Mouse (Mus musculus) telencephalon, adult 2 months (tissue): ENCODE measurements around the gene Kif1b.
A peak's percentile ranks its signal among the peaks of the same experiment; 100 is the strongest.
"Not testable (repeated sequence)": the region's sequence is repeated elsewhere in the genome, so short reads cannot be mapped to it uniquely, and the experiment has no call there.

Experiments
- DNase-seq: peaks from one replicate; pipeline ENCODE4 v3.0.0-alpha.2; 2011; ENCODE audit warnings: low read depth, low spot score

Kif1b gene

GRCm38 (mm10) chr4:149220042-149220473 is 87.4 kb downstream of the Kif1b start:
- DNase-seq = peak; percentile 53

DNA sequence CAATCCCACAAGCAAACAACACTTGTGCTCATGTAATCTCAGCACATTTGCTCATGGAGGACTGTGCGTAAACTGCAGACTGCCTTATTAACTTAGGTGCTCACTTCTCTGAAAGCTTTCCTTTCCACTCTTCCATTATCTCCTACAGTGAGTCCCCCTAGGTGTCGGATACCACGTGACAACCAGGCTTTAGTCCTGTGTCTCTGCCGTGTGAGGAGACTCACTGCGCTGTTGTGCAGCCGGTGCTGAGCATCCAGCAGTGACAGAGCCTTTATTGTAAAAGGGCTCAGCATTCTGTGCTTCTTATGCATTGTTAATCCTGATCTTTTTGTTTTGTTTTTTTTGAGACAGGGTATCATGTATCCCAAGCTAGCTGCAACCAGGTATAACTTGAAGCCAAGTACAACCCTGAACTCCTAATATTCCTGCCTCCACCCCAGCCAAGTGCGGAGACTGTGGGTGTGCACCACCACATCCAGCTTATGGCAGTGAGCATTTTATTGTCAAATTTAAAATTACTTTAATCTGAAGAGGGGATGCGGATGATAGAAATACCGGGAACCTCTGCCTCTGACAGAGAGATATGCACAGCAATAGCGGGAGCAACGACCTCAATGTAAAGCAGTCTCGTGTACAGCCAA is 88.0 kb downstream of the Kif1b start:
- DNase-seq = no peak

- DNase-seq = no peak
Measured at GRCm38 (mm10) chr4:149218476-149218875, 89.0 kb downstream of the Kif1b start.

DNA sequence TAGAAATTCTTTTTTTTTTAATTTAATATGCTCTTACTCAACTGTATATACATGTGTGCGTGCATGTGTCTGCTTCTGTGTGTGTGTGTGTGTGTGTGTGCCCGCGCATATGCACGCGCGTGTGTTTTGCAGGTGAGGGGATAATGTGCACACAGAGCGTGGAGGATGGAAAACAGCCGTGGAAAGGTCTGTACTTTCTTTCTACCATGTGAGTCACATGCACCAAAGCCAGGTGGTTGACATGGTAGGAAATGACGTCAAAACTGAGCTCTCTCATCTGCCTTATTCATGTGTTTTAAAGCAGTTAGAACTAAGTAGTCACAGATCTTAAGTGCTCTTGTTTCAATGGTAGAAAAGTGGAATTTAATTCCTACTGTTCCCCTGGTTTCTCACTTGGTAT is 91.5 kb downstream of the Kif1b start:
- DNase-seq = no peak

GRCm38 (mm10) chr4:149215397-149215796 is 92.1 kb downstream of the Kif1b start:
- DNase-seq = no peak

DNA sequence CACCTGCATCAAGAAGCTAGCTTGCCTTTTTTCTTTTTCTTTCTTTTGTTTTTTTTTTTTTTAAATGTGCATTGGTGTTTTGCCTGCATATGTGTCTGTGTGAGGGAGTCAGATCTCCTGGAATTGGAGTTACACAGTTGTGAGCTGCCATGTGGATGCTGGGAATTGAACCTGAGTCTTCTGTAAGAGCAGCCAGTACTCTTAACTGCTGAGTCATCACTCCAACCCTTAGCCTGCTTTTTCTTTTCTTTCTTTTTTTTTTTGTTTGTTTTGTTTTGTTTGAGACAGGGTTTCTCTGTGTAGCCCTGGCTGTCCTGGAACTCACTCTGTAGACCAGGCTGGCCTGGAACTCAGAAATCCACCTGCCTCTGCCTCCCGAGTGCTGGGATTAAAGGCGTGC is 93.0 kb downstream of the Kif1b start:
- not testable (repeated sequence) for DNase-seq

DNA sequence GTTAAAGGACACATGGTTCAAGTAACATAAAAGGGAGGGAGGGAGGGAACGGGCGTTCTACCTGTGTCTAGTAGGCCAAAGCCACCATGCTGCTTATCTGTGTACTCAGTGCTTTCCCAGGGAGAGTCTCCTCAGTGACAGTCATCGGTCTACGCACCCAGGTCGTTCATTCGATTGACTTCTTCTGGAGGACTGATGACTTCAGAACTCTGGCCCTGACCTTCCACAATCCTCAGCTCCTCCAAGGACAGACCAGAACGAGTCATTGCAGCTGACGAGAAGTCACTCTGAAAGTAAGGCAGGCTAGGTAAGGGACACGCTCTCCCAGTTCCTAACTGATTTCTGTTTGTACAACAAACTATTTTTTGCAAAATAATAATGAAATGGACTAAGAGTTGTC is 94.0 kb downstream of the Kif1b start:
- DNase-seq = no peak

DNA sequence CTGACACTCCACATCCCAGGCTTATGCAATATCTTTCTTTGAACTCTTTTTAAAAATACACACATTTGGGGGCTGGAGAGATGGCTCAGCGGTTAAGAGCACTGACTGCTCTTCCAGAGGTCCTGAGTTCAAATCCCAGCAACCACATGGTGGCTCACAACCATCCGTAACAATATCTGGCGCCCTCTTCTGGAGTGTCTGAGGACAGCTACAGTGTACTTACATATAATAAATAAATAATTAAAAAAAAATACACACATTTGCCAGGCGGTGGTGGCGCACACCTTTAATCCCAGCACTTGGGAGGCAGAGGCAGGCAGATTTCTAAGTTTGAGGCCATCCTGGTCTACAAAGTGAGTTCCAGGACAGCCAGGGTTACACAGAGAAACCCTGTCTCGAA is 96.1 kb downstream of the Kif1b start:
- not testable (repeated sequence) for DNase-seq

GRCm38 (mm10) chr4:149202467-149202866 is 105.0 kb downstream of the Kif1b start:
- no peak for DNase-seq

GRCm38 (mm10) chr4:149201110-149201509 is 106.4 kb downstream of the Kif1b start:
- DNase-seq = no peak

- no peak for DNase-seq
Measured at GRCm38 (mm10) chr4:149197180-149197579, 110.3 kb downstream of the Kif1b start.

GRCm38 (mm10) chr4:149191103-149191502 is 116.4 kb downstream of the Kif1b start:
- no peak for DNase-seq

- no peak for DNase-seq
Measured at GRCm38 (mm10) chr4:149188563-149188962, 118.9 kb downstream of the Kif1b start.

DNA sequence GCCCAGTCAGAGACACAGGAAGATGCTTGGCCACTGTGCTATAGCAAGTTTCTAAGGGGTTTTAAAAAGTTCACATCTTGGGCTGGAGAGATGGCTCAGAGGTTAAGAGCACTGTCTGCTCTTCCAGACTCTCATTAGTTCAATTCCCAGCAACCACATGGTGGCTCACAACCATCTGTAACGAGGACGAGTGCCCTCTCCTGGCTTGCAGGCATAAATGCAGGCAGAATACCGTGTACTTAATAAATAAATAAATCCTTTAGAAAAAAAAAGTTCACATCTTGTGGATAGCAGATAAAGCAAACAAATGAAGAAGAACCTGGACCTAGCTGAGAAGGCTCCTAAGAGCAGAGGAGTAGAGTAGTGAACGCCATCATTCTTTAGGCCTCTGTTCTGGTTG is 124.7 kb downstream of the Kif1b start:
- DNase-seq = no peak

- DNase-seq = no peak
Measured at GRCm38 (mm10) chr4:149182192-149182591, 125.3 kb downstream of the Kif1b start.

- no peak for DNase-seq
Measured at GRCm38 (mm10) chr4:149179573-149179972, 127.9 kb downstream of the Kif1b start.

GRCm38 (mm10) chr4:149179160-149179559 is 128.3 kb downstream of the Kif1b start:
- DNase-seq = no peak

DNA sequence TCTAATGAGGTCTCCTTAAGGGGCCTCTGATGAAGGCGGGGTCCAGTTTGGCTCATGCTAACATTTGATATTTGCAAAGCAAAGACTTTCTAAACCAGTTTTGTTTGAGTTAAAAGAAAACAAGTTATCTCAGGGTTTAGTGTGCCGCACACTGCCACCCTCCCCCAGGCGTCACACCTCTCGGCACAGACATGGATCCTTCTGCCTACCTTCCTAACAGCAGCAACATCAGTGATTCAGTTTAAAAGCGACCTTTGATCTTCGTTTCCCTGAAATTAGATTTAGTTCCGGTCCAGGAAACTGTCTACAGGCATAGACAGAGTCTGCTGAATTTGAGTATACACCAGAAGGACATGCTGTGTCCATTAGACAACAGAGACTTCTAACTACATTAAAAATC is 129.2 kb downstream of the Kif1b start:
- DNase-seq = no peak

DNA sequence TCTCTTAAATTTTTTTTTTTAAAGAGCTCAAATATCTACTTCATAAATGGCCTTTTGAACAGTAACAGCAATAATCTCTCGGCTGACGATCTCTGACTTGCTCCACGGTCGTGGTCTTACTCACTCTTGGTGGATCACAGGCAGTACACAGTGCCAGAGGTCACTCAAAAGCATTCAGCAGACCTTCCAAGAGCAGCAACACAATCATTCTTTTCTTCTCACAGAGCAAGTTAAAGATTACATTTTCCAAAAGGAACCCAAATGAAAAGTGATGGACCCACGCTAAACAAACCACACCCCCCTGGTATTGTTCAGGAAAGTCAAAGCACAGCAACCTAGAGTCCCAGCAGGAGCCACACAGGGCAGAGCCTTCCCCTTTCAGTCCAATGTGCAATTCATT is 130.4 kb downstream of the Kif1b start:
- DNase-seq = no peak

DNA sequence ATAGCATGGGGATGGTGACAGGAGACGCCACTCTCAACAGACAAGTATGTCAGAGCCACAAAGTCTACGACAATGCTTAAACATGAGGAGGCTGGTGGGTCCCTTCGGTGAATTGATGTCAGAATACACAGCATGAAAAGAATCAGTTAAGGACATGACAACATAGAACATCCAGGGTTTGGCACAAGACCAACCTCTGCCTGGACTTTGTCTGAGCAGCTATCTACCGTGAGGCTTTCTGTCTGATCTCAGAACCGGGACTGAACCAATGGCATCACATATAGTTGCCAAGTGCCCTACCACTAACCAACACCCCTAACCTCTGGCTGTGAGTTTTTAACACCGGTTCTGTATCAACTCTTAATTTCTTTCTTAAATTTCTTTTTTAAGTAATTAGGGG is 130.8 kb downstream of the Kif1b start:
- no peak for DNase-seq

DNA sequence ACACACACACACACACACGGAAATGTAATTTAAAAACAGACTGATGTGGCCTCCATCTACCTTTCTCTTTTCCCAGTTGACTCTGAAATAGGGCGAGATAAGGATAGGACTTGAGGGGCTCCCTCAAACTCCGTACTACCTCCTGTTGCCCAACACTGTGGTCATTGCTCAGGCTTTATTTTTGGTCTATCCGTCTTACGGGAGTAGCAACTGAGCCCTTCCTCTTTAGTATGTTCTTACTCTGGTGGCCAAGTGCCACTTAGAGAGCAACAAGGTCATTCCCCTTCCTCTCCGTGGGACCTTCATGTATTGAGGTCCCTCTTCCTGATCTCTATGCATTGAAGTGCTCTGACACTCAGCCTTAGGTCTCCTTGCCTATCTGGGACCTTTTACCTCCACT is 133.8 kb downstream of the Kif1b start:
- DNase-seq = no peak

DNA sequence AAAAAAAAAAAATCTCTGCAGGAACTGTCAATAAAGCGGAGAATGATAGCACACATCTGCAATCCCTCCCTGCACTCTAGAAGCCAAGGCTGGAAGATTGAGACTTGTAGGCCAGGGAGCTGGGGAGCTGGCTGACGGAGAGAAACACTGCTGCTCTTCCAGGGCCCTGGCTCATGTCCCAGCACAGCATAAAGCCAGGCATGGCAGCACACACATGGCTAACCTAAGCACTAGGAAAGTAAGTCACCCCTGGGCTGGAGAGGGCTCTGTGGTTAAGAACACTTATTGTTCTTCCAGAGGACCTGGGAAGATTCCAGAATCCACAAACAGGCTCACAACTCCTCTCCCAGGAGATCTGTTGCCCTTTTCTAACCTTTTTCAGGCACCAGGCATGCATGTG is 134.8 kb downstream of the Kif1b start:
- no peak for DNase-seq

DNA sequence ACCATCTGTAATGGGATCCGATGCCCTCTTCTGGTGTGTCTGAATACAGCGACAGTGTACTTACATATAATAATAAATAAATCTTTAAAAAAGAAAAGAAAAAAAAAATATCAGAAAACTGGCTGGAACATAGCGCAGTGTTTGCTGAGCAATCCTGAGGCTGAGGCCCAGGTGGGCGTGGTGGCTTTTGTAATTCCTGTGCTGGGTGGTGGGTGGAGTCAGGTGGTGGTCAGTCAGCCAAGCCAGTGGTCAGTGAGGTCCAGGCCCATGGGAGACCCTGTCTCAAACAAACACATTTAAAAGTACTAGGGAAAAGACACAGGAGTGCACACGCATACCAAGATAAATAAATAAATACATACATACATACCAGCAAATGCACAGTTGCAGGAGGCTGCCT is 135.4 kb downstream of the Kif1b start:
- DNase-seq = no peak

DNA sequence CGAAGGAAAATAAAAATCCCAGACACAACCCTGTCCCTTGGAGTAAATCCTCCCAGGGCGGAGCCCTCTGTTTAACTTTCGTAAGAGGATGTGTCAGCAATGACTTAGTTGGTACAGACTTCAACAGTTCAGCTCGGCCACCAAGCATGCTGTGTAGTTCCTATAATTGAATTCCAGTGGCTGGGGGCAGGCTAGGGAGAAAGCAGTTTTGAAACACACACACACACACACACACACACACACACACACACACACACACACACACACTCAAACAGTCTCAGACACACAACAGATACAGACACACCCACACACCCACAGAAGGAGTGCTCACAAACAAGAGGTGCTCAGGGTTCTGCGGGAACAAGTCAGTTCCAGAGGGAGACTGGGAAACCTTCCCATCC is 135.9 kb downstream of the Kif1b start:
- DNase-seq = no peak
